Mouse (Mus musculus): Measurements from ENCODE around the gene Ctsk. TPM values are rescaled to one million over a fixed set of nuclear protein-coding genes. Genes with fewer than 3 reads are reported as not detected.
"Not testable (repeated sequence)": the region's sequence is repeated elsewhere in the genome, so short reads cannot be mapped to it uniquely, and the experiment has no call there.

Gene Ctsk
- total RNA-seq, 2 experiments from 2014 or later = 5.0 to 5.9 TPM

DNA sequence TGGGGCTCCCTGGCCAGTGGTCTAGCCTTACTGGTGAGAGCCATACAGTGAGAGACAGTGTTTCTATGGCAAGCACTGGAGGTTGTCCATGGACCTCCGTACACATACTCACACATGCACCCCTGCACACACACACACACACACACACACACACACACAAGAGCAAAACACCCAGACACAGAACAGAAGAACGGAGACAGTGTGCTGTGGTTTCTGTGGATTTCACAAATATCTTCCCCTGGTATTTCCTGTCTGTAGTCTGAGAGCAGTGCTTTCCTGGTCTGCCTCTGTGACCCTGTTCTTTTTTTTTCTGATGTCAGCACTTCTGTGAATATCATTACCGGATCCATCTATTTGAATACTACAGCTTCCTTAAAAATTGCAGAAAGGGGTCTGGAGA, 24.6 kb downstream of the Ctsk start:
- DNase-seq (ENCODE audit: low spot score in 2 of 2) = no peak

DNA sequence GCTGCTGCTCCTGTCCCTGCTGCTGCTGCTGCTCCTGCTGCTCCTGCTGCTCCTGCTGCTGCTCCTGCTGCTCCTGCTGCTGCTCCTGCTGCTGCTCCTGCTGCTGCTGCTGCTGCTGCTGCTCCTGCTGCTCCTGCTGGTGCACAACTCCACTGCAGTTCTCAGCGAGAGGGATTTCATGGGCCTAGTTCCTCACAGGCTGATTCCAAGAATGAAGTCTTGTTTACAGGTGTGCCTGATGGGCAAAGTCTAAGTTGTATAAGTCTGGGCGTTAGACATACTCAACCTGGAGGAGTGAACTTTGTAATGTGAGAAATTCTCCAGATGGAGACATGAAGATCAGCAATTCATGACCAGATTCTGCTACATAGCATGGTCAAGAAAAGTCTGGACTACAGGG, 25.6 kb downstream of the Ctsk start:
- DNase-seq (ENCODE audit: low spot score in 2 of 2) = no peak

DNA sequence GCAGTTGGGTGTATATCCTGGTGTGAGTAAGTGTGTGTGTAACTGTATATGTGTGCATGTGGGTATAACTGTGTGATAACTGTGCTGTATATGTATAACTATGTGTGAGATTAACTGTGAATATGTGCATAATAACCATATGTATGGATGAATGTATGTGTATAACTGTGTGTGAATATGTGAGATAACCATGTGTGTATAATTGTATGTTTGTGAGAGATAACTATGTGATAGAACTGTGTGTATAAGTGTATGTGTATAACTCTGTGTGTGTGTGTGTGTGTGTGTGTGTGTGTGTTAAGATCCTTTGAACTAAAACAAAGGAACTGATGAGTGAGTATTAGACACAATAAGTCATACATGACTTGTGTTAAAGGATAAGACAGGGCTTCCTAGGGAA, 27.1 kb downstream of the Ctsk start:
- DNase-seq (ENCODE audit: low spot score in 2 of 2) = no peak

DNA sequence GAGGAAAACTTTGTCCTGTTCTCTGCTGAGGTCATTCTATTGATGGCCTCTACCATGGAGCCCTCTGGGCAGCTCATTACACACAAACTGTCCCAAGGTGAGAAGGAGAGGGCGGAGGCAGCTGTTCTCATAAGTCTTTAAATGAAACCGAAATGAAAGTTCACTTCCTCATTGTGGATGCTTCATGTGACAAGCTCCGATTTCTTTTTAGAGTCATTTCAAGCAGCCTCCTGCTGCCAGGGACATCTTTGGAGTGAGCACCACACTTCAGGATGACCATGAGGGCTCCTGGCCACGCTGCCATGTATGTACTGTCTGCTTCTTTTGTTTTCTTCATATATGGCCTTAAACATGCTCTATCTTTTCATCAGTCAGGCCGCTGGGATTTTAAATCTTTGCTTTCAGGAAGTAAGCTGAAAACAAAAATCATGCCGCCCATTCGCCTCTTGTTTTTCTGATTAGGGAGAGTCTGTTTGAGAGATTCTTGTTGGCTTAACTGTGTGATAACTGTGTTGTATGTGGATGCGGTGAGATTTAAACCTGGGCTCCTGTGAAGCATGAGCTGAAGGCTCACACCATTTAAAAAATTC, 27.7 kb downstream of the Ctsk start, which contains the start of gene Ctss:
TSS of gene Ctss (plus strand) at position 165 of the 590 bp plus-strand sequence.
- no peak for DNase-seq (ENCODE audit: low spot score in 2 of 2)

DNA sequence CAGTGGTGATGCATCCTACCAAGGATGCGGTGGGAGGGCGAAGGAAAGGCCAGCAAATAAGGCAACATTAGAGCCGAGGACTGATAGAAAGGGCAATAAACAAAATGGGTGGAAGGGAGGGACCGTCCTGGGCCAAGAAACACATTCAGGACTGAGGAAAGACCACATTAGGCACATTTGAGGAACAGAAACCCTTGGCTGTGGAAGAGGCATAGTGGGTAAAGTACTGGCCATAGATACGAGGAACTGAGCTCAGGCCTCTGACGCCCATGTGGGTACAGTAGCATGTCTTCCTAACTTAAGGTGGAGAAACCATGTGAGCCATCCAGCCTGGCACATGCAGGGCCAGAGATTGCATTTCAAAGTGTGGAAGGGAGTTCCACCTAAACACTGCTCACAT, 30.8 kb downstream of the Ctsk start:
- no peak for DNase-seq (ENCODE audit: low spot score in 2 of 2)

DNA sequence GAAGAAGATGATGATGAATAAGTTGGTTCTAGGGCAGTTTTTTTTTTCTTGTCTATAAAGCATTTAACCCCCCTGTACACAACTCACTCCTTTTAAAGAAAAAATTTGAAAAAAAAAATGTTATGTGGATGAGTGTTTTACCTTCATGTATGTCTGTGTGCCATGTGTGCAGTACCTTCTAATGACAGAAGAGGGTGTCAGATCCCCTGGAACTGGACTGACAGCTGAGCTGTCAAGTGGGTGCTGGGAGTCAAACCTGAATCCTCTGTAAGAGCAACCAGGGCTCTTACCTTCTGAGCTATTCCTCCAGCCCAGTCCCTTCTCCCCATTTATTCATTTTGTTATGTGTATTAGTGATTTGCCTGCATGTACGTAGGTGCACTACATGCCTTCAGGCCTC, 32.0 kb downstream of the Ctsk start:
- no peak for DNase-seq (ENCODE audit: low spot score in 2 of 2)

DNA sequence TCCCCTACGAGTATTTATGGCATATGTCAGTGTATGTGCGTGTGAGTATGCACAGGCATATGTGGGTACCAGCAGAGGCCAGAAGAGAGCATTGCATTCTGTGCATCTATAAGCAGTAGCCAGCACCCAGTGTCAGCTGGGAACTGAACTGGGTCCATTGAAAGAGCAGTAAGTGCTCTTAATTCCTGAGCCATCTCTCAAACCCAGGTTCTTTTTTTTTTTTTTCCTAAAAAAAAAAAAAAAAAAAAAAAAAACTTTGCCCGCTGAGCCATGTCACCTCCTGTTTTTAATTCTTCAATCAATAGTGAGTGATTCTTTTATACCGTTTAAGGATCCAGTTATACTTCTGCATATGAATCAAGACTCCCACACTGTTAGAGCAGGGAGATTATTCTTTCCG, 34.3 kb downstream of the Ctsk start:
- DNase-seq (ENCODE audit: low spot score in 2 of 2) = no peak

DNA sequence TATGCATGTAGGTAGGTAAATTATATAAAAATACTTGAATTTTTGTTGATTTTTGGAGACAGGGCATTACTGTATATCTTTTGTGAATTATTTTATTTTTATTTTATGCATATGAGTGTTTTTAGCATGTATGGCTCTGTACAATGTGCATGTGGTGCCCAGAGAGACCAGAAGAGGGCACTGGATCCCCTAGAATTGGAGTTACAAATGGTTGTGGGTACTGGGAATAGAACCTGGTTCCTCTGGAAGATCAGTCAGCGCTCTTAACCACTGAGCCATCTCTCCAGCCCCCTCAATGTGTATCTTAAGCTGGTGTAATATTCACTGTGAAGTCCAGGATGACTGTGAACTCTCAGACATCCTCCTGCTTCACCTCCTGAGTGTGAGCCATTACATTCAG, 35.9 kb downstream of the Ctsk start:
- DNase-seq (ENCODE audit: low spot score in 2 of 2) = no peak

DNA sequence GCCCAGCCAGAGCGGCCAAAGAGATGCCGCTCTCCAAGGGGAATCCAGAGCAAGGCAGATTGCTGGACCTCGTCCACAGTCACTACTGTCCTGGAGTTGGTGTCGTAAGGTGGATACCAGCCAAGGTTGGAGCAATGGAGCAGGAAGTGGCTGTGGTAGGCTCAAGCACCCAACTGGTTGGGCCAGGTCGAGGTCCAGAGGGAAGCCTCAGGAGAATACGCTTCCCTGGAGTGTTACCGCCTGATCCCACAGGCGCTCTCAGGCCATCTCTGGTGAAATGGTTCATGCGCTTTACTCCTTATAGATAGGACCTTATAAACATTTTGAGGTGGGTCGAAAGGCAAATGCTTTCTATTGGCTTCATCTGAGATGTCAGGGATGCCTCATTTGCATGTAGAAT, 39.9 kb downstream of the Ctsk start:
- no peak for DNase-seq (ENCODE audit: low spot score in 2 of 2)

DNA sequence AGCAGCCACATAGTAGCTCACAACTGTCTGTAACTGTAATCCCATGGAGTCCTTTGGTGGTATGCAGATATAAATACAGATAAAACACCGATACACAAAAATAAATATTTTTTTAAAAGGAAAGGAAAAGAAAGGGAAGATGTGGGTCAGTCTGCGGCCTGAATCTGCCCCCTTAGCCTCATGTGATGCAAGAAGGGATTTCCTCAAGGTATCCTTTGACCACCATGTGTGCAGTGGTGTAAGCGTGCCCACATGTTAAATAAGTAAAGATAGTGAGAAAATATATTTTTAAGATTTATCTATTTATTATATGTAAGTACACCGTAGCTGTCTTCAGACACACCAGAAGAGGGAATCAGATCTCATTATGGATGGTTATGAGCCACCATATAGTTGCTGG, 40.8 kb downstream of the Ctsk start:
- DNase-seq (ENCODE audit: low spot score in 2 of 2) = no peak

DNA sequence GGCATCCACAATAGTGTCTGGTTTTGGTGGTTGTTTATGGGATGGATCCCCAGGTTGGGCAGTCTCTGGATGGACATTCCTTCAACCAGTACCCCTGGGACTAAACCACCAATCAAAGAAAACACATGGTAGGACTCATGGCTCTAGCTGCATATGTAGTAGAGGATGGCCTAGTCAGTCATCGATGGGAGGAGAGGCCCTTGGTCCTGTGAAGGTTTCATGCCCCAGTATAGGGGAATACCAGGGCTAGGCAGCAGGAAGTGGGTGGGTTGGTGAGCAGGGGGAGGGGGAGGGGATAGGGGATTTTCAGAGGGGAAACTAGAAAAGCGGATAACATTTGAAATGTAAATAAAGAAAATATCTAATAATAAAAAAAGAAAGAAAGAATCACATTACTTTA, 42.1 kb downstream of the Ctsk start:
- DNase-seq (ENCODE audit: low spot score in 2 of 2) = not testable (repeated sequence)

DNA sequence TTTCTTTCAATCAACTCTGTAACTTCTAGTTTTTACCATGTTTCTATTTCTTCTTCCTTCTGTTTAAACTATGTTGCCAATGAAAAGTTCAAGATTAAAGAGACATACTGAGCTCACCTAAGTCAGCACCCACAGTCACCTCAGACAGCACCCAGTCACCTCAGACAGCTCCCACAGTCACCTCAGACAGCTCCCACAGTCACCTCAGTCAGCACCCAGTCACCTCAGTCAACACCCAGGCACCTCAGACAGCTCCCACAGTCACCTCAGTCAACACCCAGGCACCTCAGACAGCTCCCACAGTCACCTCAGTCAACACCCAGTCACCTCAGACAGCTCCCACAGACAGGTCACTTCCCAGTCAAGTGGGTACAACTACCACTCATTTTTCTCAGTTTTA, 43.1 kb downstream of the Ctsk start:
- DNase-seq (ENCODE audit: low spot score in 2 of 2) = no peak

DNA sequence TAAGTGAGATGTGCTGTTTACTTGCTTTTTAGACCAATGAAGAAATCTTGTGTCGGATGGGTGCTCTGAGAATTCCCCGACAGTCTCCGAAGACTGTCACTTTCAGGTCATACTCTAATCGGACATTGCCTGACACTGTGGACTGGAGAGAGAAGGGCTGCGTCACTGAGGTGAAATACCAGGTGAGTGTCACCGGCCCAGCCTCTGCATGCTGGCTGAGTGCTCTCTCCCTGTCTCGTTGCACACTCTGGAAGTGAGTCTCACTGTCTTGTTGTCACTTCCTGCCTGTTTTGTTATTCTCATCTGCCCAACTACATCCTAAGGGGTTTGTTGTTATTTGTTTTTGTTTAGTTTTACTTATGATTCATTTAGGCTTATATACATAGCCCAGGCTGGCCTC, 43.9 kb downstream of the Ctsk start:
- no peak for DNase-seq (ENCODE audit: low spot score in 2 of 2)

DNA sequence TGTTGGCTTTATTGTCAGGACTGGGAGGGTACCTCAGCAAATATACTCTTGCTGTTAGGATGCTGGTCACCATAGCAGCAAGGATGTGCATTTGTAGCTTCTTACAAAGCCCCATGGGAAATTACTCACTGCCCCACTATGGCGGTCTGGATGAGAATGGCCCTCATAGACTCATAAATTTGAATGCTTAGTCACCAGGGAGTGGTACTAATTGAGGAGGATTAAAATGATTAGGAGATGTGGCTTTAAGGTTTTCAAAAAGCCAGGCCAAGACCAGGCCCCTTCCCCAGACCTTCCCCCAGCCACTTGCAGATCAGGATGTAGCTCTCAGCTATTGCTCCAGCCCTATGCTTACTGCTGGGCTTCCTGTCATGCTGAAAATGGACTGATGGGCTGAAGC, 51.1 kb downstream of the Ctsk start:
- DNase-seq (ENCODE audit: low spot score in 2 of 2) = no peak

DNA sequence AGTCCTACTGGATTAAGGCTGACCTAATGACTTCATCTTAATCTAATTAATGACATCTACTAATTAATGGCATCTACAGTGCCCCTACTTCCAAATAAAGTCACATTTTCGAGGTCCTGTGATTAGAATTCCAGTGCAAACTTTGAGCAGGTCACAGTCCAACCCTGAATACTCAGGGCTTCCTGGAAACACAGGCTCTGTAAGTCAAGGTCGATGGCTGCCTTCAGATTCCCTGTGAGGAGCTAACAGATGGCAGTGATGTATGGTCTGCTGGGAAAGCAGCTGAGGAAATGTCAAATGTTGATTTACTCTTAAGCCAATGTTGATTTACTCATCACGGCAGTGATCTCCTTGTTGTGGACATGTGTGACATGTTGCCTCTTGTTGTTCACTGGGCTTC, 54.9 kb downstream of the Ctsk start:
- peak in 1 of 2 experiments; percentile 8 for DNase-seq (ENCODE audit: low spot score in 2 of 2)

Other genes starting within 250 kb of the Ctsk start
- not detected for gene Bnipl, start 248.1 kb upstream of the Ctsk start, total RNA-seq (2021)
- 100 to 1,000 TPM in 1 of 2 experiments, 10 to 100 TPM in 1; 75.5 to 124 TPM for gene Mindy1, start 217.9 kb upstream of the Ctsk start, total RNA-seq (2021)
- gene Prune1, start 217.2 kb upstream of the Ctsk start, total RNA-seq (2021) = 10 to 100 TPM; 20.1 to 21.9 TPM
- 1 to 10 TPM; 1.4 to 1.7 TPM for gene Anxa9, start 192.1 kb upstream of the Ctsk start, total RNA-seq (2021)
- 100 to 1,000 TPM; 191 to 231 TPM for gene Cers2, start 184.5 kb upstream of the Ctsk start, total RNA-seq (2021)
- gene Setdb1, start 142.1 kb upstream of the Ctsk start, total RNA-seq (2021) = 10 to 100 TPM; 20.0 to 25.2 TPM
- not detected for gene 4930558C23Rik, start 96.4 kb upstream of the Ctsk start, total RNA-seq (2021)
- gene Arnt, start 64.9 kb upstream of the Ctsk start, total RNA-seq (2021) = 10 to 100 TPM; 50.1 to 60.5 TPM
- 100 to 1,000 TPM in 1 of 2 experiments, 10 to 100 TPM in 1; 71.3 to 153 TPM for gene Ctss, start 27.5 kb downstream of the Ctsk start, total RNA-seq (2021)
- not detected for gene Hormad1, start 60.4 kb downstream of the Ctsk start, total RNA-seq (2021)
- 10 to 100 TPM; 32.6 to 37.1 TPM for gene Golph3l, start 89.7 kb downstream of the Ctsk start, total RNA-seq (2021)
- gene Ensa, start 125.7 kb downstream of the Ctsk start, total RNA-seq (2021) = 100 to 1,000 TPM in 1 of 2 experiments, 10 to 100 TPM in 1; 92.9 to 105 TPM
- gene Mcl1, start 159.5 kb downstream of the Ctsk start, total RNA-seq (2021) = 100 to 1,000 TPM; 138 to 228 TPM
- gene Adamtsl4, start 188.7 kb downstream of the Ctsk start, total RNA-seq (2021) = 10 to 100 TPM in 1 of 2 experiments, 1 to 10 TPM in 1; 8.6 to 10.1 TPM
- 100 to 1,000 TPM; 427 to 665 TPM for gene Ecm1, start 240.3 kb downstream of the Ctsk start, total RNA-seq (2021)